Mouse (Mus musculus): ENCODE results near the gene Rbfox1. TPM values are rescaled to one million over a fixed set of nuclear protein-coding genes. Genes with fewer than 3 reads are reported as not detected.

The Rbfox1 gene
- polyA plus RNA-seq, 1 experiment: 5.6 TPM

DNA sequence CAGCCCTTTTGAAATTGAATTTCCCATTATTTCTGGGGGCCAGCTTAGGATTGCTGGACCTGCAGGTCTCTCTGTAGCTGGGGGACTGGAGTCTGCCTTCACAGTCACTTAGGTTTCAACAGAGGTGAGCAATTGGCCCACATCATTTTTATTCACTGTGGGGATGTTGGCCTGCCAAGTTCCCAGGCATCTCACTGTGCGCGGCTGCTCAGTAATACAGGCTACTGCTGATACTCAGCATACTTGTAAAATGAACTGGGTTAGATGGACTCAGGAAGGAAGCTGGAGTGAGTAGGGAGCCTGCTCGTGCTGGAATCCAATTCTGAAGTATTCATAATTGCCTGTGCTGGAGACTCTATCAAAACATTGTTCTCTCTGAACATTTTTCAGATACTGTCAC, 1356.5 kb downstream of the Rbfox1 start:
- no peak overlapping the region for H3K27ac ChIP-seq (ENCODE audit: control insufficient read depth, insufficient read depth, low read length)
- no peaks in the 10 kb centered on the region for H3K36me3 ChIP-seq (ENCODE audit: control insufficient read depth, insufficient read depth, low read length)
- no peak overlapping the region for H3K4me3 ChIP-seq (ENCODE audit: control insufficient read depth, insufficient read depth, low read length)
- H3K27me3 ChIP-seq (ENCODE audit: control insufficient read depth, insufficient read depth, low read length): no peaks in the 10 kb centered on the region
- H3K4me1 ChIP-seq (replicated peaks; ENCODE audit: control insufficient read depth, insufficient read depth, low read length): no peaks in the 10 kb centered on the region
- no peak for DNase-seq
- 79% methylated on average over 3 of the region's 3 CpGs for WGBS
- no peak for TF ChIP-seq POLR2A (IDR thresholded peaks at IDR 0.05; ENCODE audit: control insufficient read depth, extremely low read depth, insufficient read depth, low read length, poor library complexity)
- no peak for TF ChIP-seq CTCF (IDR thresholded peaks at IDR 0.05; ENCODE audit: borderline replicate concordance, control insufficient read depth, extremely low read depth, insufficient read depth, low read length, poor library complexity)

GRCm38 (mm10) chr16:7242501-7242900, 1357.3 kb downstream of the Rbfox1 start:
- WGBS: 89% methylated on average over 3 of the region's 3 CpGs
- Histone ChIP-seq H3K4me1 (replicated peaks; ENCODE audit: control insufficient read depth, insufficient read depth, low read length) (no peaks in the 10 kb centered on the region), H3K27me3 (ENCODE audit: control insufficient read depth, insufficient read depth, low read length) (no peaks in the 10 kb centered on the region), H3K4me3 (ENCODE audit: control insufficient read depth, insufficient read depth, low read length) (no peak overlapping the region), H3K36me3 (ENCODE audit: control insufficient read depth, insufficient read depth, low read length) (no peaks in the 10 kb centered on the region), H3K27ac (ENCODE audit: control insufficient read depth, insufficient read depth, low read length) (no peak overlapping the region)
- no peak for DNase-seq
- TF ChIP-seq POLR2A (IDR thresholded peaks at IDR 0.05; ENCODE audit: control insufficient read depth, extremely low read depth, insufficient read depth, low read length, poor library complexity) (no peak), CTCF (IDR thresholded peaks at IDR 0.05; ENCODE audit: borderline replicate concordance, control insufficient read depth, extremely low read depth, insufficient read depth, low read length, poor library complexity) (no peak)

- Histone ChIP-seq H3K27ac (ENCODE audit: control insufficient read depth, insufficient read depth, low read length) (no peak overlapping the region), H3K4me1 (replicated peaks; ENCODE audit: control insufficient read depth, insufficient read depth, low read length) (no peaks in the 10 kb centered on the region), H3K36me3 (ENCODE audit: control insufficient read depth, insufficient read depth, low read length) (no peaks in the 10 kb centered on the region), H3K27me3 (ENCODE audit: control insufficient read depth, insufficient read depth, low read length) (no peaks in the 10 kb centered on the region), H3K4me3 (ENCODE audit: control insufficient read depth, insufficient read depth, low read length) (no peak overlapping the region)
- TF ChIP-seq POLR2A (IDR thresholded peaks at IDR 0.05; ENCODE audit: control insufficient read depth, extremely low read depth, insufficient read depth, low read length, poor library complexity) (no peak), CTCF (IDR thresholded peaks at IDR 0.05; ENCODE audit: borderline replicate concordance, control insufficient read depth, extremely low read depth, insufficient read depth, low read length, poor library complexity) (no peak)
- no peak for DNase-seq
- WGBS: 91% methylated on average over 1 of the region's 1 CpGs
Observed at GRCm38 (mm10) chr16:7244382-7244781, 1359.2 kb downstream of the Rbfox1 start.

- H3K27ac ChIP-seq (ENCODE audit: control insufficient read depth, insufficient read depth, low read length): no peak overlapping the region
- TF ChIP-seq CTCF (IDR thresholded peaks at IDR 0.05; ENCODE audit: borderline replicate concordance, control insufficient read depth, extremely low read depth, insufficient read depth, low read length, poor library complexity): no peak
- no peak for TF ChIP-seq POLR2A (IDR thresholded peaks at IDR 0.05; ENCODE audit: control insufficient read depth, extremely low read depth, insufficient read depth, low read length, poor library complexity)
- no peaks in the 10 kb centered on the region for H3K27me3 ChIP-seq (ENCODE audit: control insufficient read depth, insufficient read depth, low read length)
- no peaks in the 10 kb centered on the region for H3K36me3 ChIP-seq (ENCODE audit: control insufficient read depth, insufficient read depth, low read length)
- no peak overlapping the region for H3K4me3 ChIP-seq (ENCODE audit: control insufficient read depth, insufficient read depth, low read length)
- no peaks in the 10 kb centered on the region for H3K4me1 ChIP-seq (replicated peaks; ENCODE audit: control insufficient read depth, insufficient read depth, low read length)
- no peak for DNase-seq
- 92% methylated on average over 4 of the region's 4 CpGs for WGBS
Observed at GRCm38 (mm10) chr16:7251696-7252095, 1366.5 kb downstream of the Rbfox1 start.

DNA sequence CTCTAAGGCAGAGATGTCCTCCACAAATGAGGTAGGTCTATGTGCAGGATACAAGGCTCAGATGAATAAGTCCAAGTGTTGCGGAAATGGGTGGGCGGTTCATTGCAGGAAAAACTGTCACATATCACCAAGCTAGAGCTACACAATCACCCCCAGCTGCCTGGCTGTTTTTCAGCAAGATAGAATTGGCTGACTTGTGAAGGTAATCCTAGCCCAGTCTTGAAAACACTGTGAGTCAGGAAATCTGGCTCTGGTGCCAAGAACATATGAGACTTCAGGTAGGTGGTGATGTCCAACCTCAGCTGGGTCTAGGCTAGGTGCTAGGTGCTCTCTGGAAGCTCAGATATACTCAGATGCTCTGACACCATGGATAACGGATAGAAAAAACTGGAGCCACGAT, 1372.2 kb downstream of the Rbfox1 start:
- no peak for DNase-seq
- Histone ChIP-seq H3K4me1 (replicated peaks; ENCODE audit: control insufficient read depth, insufficient read depth, low read length) (no peaks in the 10 kb centered on the region), H3K36me3 (ENCODE audit: control insufficient read depth, insufficient read depth, low read length) (no peaks in the 10 kb centered on the region), H3K27ac (ENCODE audit: control insufficient read depth, insufficient read depth, low read length) (no peak overlapping the region), H3K27me3 (ENCODE audit: control insufficient read depth, insufficient read depth, low read length) (no peaks in the 10 kb centered on the region), H3K4me3 (ENCODE audit: control insufficient read depth, insufficient read depth, low read length) (no peak overlapping the region)
- TF ChIP-seq CTCF (IDR thresholded peaks at IDR 0.05; ENCODE audit: borderline replicate concordance, control insufficient read depth, extremely low read depth, insufficient read depth, low read length, poor library complexity) (no peak), POLR2A (IDR thresholded peaks at IDR 0.05; ENCODE audit: control insufficient read depth, extremely low read depth, insufficient read depth, low read length, poor library complexity) (no peak)
- 95% methylated on average over 4 of the region's 4 CpGs for WGBS

DNA sequence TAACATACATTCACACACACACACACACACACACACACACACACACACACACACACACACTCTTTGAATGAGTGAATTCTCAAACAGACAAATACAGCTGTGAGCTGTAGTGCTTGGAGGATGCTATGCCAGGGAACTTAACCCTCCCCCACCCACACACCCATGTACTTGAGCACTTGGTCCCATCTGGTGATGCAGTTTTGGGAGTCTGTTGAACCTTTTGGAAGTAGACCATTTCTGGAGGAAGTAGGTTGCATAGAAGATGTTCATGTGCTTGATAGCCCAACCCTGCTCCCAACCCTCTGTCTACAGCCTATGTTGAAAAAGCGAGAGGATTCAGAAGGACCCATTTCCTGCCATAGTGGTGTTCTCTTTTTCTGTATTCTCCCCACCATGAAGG, 1378.1 kb downstream of the Rbfox1 start:
- WGBS: 76% methylated on average over 1 of the region's 1 CpGs
- Histone ChIP-seq H3K27ac (ENCODE audit: control insufficient read depth, insufficient read depth, low read length) (no peak overlapping the region), H3K27me3 (ENCODE audit: control insufficient read depth, insufficient read depth, low read length) (no peaks in the 10 kb centered on the region), H3K4me3 (ENCODE audit: control insufficient read depth, insufficient read depth, low read length) (no peak overlapping the region), H3K4me1 (replicated peaks; ENCODE audit: control insufficient read depth, insufficient read depth, low read length) (no peaks in the 10 kb centered on the region), H3K36me3 (ENCODE audit: control insufficient read depth, insufficient read depth, low read length) (no peaks in the 10 kb centered on the region)
- TF ChIP-seq CTCF (IDR thresholded peaks at IDR 0.05; ENCODE audit: borderline replicate concordance, control insufficient read depth, extremely low read depth, insufficient read depth, low read length, poor library complexity) (no peak), POLR2A (IDR thresholded peaks at IDR 0.05; ENCODE audit: control insufficient read depth, extremely low read depth, insufficient read depth, low read length, poor library complexity) (no peak)
- no peak for DNase-seq

DNA sequence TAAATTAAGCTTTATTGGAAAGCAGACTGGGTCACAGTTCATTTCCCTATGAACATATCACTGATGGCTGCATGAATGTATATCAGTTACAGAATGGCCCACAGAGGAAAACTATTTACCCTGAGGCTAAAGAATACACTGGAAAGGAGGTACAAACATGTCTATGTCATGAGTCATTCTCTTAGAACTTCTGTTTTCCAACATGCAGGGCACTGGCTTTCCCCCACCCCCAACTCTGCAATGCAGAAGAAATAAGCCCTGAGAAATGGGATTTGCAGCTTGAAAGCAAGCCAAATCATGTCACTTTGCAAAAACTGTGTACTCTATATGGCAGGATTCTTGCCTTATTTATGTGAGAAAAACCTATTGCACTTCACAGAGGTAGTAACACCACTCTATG, 1380.6 kb downstream of the Rbfox1 start:
- Histone ChIP-seq H3K4me1 (replicated peaks; ENCODE audit: control insufficient read depth, insufficient read depth, low read length) (no peaks in the 10 kb centered on the region), H3K27ac (ENCODE audit: control insufficient read depth, insufficient read depth, low read length) (no peak overlapping the region), H3K27me3 (ENCODE audit: control insufficient read depth, insufficient read depth, low read length) (no peaks in the 10 kb centered on the region), H3K4me3 (ENCODE audit: control insufficient read depth, insufficient read depth, low read length) (no peak overlapping the region), H3K36me3 (ENCODE audit: control insufficient read depth, insufficient read depth, low read length) (no peaks in the 10 kb centered on the region)
- no peak for DNase-seq
- TF ChIP-seq POLR2A (IDR thresholded peaks at IDR 0.05; ENCODE audit: control insufficient read depth, extremely low read depth, insufficient read depth, low read length, poor library complexity): no peak
- TF ChIP-seq CTCF (IDR thresholded peaks at IDR 0.05; ENCODE audit: borderline replicate concordance, control insufficient read depth, extremely low read depth, insufficient read depth, low read length, poor library complexity): no peak

Data from thymus, adult 2 months (tissue).